Mouse (Mus musculus): ENCODE results near the gene Casp7. TPM values are rescaled to one million over a fixed set of nuclear protein-coding genes. Genes with fewer than 3 reads are reported as not detected.

The Casp7 gene
- polyA plus RNA-seq, 1 experiment from 2014 or later: 26.4 TPM

DNA sequence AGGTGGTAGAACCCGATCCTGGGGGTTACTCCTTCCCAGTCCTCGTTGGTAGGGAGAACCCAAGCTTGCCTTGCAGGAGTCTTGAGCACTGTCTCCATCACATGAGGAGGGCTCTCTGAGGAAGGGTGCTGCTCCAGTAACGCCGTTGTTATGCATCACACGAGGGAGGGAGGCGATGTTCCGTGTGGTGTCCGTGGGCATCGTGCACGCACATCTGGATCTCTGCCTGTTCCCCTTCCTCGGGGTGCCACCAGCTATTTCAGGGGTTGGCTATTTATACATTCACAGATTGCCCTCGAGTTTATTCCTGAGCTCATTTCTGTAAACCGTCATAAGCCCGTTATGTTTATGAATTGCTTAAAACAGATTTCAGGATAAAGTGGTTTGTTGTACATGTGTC, 46.5 kb downstream of the Casp7 start:
- no peak for ATAC-seq (replicated peaks; ENCODE audit: low FRiP score)
- Histone ChIP-seq H3K27ac (ENCODE audit: low read depth, low read length) (no peak overlapping the region), H3K9ac (ENCODE audit: low read depth, low read length) (no peak overlapping the region), H3K4me3 (ENCODE audit: low read depth, low read length) (no peak overlapping the region), H3K36me3 (ENCODE audit: control insufficient read depth, insufficient read depth, low read length) (no peaks in the 10 kb centered on the region), H3K4me1 (replicated peaks; ENCODE audit: control insufficient read depth, insufficient read depth, low read length) (peaks cover 17% of the 10 kb centered on the region), H3K27me3 (replicated peaks; ENCODE audit: control insufficient read depth, insufficient read depth, low read length) (no peaks in the 10 kb centered on the region), H3K4me2 (no peak overlapping the region), H3K9me3 (ENCODE audit: control insufficient read depth, low read length) (no peaks in the 10 kb centered on the region)
- no peak for DNase-seq (ENCODE audit: low spot score)
- 86% methylated on average over 14 of the region's 14 CpGs for WGBS

DNA sequence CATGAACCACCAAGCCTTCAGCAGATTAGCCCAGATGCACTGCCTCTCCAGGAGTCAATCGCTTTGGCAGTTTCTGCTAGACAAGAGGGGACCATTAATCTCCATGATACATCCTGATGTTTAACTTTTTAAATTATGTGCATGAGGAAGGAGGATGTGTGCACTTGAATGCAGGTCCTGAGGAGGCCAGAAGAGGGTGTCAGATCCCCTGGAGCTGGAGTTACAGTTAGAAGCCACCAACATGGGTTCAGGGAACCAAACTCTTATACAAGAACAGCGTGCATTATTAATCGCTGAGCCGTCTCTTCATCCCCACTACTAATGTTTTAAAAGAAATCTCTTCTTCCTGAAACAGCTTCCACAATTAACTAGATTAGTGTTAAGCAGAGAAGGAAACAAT, 51.9 kb downstream of the Casp7 start:
- Histone ChIP-seq H3K9me3 (ENCODE audit: control insufficient read depth, low read length) (no peaks in the 10 kb centered on the region), H3K27me3 (replicated peaks; ENCODE audit: control insufficient read depth, insufficient read depth, low read length) (no peaks in the 10 kb centered on the region), H3K9ac (ENCODE audit: low read depth, low read length) (no peak overlapping the region), H3K36me3 (ENCODE audit: control insufficient read depth, insufficient read depth, low read length) (no peaks in the 10 kb centered on the region), H3K4me2 (no peak overlapping the region), H3K4me1 (replicated peaks; ENCODE audit: control insufficient read depth, insufficient read depth, low read length) (no peaks in the 10 kb centered on the region), H3K27ac (ENCODE audit: low read depth, low read length) (no peak overlapping the region), H3K4me3 (ENCODE audit: low read depth, low read length) (no peak overlapping the region)
- WGBS: 93% methylated on average over 4 of the region's 4 CpGs
- ATAC-seq (replicated peaks; ENCODE audit: low FRiP score): no peak
- no peak for DNase-seq (ENCODE audit: low spot score)

DNA sequence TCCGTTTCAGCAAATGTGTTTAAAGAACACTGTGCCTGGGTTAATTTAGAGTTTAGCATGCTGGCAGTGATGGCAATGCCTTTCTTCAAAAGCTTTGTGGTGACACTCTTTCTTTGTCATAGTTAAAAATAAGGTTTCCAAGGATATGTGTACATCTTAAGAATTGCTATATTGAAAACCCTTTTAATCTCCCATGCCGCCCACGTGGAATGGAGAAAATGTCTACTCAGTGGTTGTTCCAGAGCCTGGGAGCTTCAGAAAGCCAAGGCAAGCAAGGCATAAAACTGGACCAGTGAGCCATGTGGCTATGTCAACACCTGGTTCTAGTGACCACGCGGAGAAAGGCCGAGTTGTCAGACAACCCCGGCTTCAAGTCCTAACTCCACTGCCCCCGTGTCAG, 52.6 kb downstream of the Casp7 start:
- no peak for ATAC-seq (replicated peaks; ENCODE audit: low FRiP score)
- Histone ChIP-seq H3K9me3 (ENCODE audit: control insufficient read depth, low read length) (no peaks in the 10 kb centered on the region), H3K27ac (ENCODE audit: low read depth, low read length) (no peak overlapping the region), H3K4me3 (ENCODE audit: low read depth, low read length) (no peak overlapping the region), H3K36me3 (ENCODE audit: control insufficient read depth, insufficient read depth, low read length) (no peaks in the 10 kb centered on the region), H3K4me1 (replicated peaks; ENCODE audit: control insufficient read depth, insufficient read depth, low read length) (no peaks in the 10 kb centered on the region), H3K4me2 (no peak overlapping the region), H3K27me3 (replicated peaks; ENCODE audit: control insufficient read depth, insufficient read depth, low read length) (no peaks in the 10 kb centered on the region; the same call in 1 of the 2 replicates), H3K9ac (ENCODE audit: low read depth, low read length) (no peak overlapping the region)
- WGBS: 85% methylated on average over 8 of the region's 8 CpGs
- DNase-seq (ENCODE audit: low spot score): no peak

DNA sequence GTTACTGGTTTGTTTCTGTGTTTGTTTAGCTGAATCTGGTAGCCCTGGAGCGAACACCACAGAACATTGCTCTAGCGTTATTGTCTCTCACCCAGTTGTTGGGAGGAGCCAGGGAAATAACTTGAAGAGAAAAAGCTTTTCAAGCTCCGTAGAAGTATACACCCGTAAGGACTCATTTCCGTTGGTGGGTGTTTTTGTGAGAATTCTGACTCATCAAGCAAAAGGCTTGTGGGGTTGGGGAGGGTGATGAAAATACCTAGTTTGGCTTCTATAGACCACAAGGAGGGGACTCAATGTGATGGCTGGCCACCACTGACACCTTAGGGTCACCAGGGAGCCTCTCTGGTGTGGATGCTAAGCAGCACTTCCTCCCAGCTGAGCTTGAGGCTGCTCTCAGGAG, 54.0 kb downstream of the Casp7 start:
- Histone ChIP-seq H3K4me2 (no peak overlapping the region), H3K9ac (ENCODE audit: low read depth, low read length) (no peak overlapping the region), H3K4me3 (ENCODE audit: low read depth, low read length) (no peak overlapping the region), H3K27ac (ENCODE audit: low read depth, low read length) (no peak overlapping the region), H3K4me1 (replicated peaks; ENCODE audit: control insufficient read depth, insufficient read depth, low read length) (no peaks in the 10 kb centered on the region), H3K36me3 (ENCODE audit: control insufficient read depth, insufficient read depth, low read length) (no peaks in the 10 kb centered on the region), H3K27me3 (replicated peaks; ENCODE audit: control insufficient read depth, insufficient read depth, low read length) (no peaks in the 10 kb centered on the region; the same call in 1 of the 2 replicates), H3K9me3 (ENCODE audit: control insufficient read depth, low read length) (no peaks in the 10 kb centered on the region)
- ATAC-seq (replicated peaks; ENCODE audit: low FRiP score) (no peak), DNase-seq (ENCODE audit: low spot score) (no peak)
- WGBS: 77% methylated on average over 5 of the region's 5 CpGs

DNA sequence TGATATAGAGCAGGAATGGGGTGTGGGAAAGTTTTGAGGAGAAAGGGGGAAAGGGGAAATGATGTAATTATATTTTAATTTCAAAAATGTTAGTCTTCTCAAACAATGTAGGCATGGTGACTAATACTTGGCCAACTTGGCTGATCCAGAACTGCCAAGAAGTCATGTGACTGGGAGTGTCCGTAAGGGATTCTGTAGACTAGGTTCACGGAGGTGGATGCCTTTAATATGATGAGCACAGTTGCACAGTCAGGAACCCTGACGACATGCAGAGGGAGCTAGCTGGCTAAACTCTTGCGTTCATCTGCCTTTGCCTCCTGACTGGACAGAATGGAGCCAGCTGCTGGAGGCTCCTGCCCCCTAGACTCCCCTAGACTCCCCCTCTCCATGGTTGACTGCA, 54.9 kb downstream of the Casp7 start:
- ATAC-seq (replicated peaks; ENCODE audit: low FRiP score) (no peak), DNase-seq (ENCODE audit: low spot score) (no peak)
- Histone ChIP-seq H3K27ac (ENCODE audit: low read depth, low read length) (no peak overlapping the region), H3K36me3 (ENCODE audit: control insufficient read depth, insufficient read depth, low read length) (no peaks in the 10 kb centered on the region), H3K9me3 (ENCODE audit: control insufficient read depth, low read length) (no peaks in the 10 kb centered on the region), H3K4me2 (no peak overlapping the region), H3K9ac (ENCODE audit: low read depth, low read length) (no peak overlapping the region), H3K27me3 (replicated peaks; ENCODE audit: control insufficient read depth, insufficient read depth, low read length) (no peaks in the 10 kb centered on the region; the same call in 1 of the 2 replicates), H3K4me1 (replicated peaks; ENCODE audit: control insufficient read depth, insufficient read depth, low read length) (no peaks in the 10 kb centered on the region), H3K4me3 (ENCODE audit: low read depth, low read length) (no peak overlapping the region)
- 72% methylated on average over 4 of the region's 4 CpGs for WGBS

DNA sequence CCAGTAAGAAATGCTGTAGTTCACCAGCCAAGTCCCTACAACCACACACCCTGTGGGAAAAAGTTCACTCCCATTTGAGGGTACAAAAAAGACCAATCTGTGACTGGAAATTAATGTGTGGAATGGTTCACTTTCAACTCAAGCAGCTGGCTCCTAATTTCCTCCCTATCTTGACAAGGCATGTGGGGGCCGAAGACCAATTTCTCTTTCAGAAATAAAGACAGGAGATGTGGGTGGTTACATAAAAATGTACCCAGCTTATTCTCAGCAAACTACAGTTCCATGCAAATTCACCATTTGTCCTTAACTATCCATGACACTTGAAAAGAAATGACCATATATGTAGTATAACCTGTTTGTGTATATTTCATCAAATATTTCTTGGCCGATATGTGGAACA, 55.5 kb downstream of the Casp7 start:
- H3K4me3 ChIP-seq (ENCODE audit: low read depth, low read length): no peak overlapping the region
- no peak overlapping the region for H3K4me2 ChIP-seq
- no peaks in the 10 kb centered on the region for H3K36me3 ChIP-seq (ENCODE audit: control insufficient read depth, insufficient read depth, low read length)
- DNase-seq (ENCODE audit: low spot score) (no peak), ATAC-seq (replicated peaks; ENCODE audit: low FRiP score) (no peak)
- H3K9me3 ChIP-seq (ENCODE audit: control insufficient read depth, low read length): no peaks in the 10 kb centered on the region
- no peaks in the 10 kb centered on the region for H3K4me1 ChIP-seq (replicated peaks; ENCODE audit: control insufficient read depth, insufficient read depth, low read length)
- H3K27me3 ChIP-seq (replicated peaks; ENCODE audit: control insufficient read depth, insufficient read depth, low read length): no peaks in the 10 kb centered on the region; the same call in 1 of the 2 replicates
- H3K9ac ChIP-seq (ENCODE audit: low read depth, low read length): no peak overlapping the region
- H3K27ac ChIP-seq (ENCODE audit: low read depth, low read length): no peak overlapping the region
- WGBS: 80% methylated on average over 2 of the region's 2 CpGs

DNA sequence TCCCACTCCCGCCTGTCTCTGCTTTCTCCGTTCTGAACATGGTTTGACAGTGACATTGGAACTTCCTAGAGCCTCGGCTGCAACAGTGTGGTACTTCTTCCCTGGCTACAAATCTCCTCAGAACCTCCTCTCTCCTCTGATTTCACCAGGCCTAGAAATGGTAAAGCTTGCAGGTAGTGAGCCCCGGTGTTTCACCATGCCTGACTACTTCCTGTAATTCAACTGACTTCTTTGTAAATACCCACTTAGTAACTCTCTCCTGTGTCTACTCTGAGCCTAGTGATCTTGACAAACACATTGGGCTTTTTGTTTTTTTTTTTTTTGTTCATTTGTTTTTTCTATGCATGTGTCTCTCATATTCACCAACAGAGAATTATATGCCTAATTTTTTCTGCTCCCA, 57.9 kb downstream of the Casp7 start:
- ATAC-seq (replicated peaks; ENCODE audit: low FRiP score) (no peak), DNase-seq (ENCODE audit: low spot score) (no peak)
- WGBS: 59% methylated on average over 4 of the region's 4 CpGs
- Histone ChIP-seq H3K27ac (ENCODE audit: low read depth, low read length) (no peak overlapping the region), H3K4me2 (no peak overlapping the region), H3K4me1 (replicated peaks; ENCODE audit: control insufficient read depth, insufficient read depth, low read length) (no peaks in the 10 kb centered on the region), H3K9me3 (ENCODE audit: control insufficient read depth, low read length) (no peaks in the 10 kb centered on the region), H3K4me3 (ENCODE audit: low read depth, low read length) (no peak overlapping the region), H3K27me3 (replicated peaks; ENCODE audit: control insufficient read depth, insufficient read depth, low read length) (no peaks in the 10 kb centered on the region; the same call in 1 of the 2 replicates), H3K36me3 (ENCODE audit: control insufficient read depth, insufficient read depth, low read length) (no peaks in the 10 kb centered on the region), H3K9ac (ENCODE audit: low read depth, low read length) (no peak overlapping the region)

DNA sequence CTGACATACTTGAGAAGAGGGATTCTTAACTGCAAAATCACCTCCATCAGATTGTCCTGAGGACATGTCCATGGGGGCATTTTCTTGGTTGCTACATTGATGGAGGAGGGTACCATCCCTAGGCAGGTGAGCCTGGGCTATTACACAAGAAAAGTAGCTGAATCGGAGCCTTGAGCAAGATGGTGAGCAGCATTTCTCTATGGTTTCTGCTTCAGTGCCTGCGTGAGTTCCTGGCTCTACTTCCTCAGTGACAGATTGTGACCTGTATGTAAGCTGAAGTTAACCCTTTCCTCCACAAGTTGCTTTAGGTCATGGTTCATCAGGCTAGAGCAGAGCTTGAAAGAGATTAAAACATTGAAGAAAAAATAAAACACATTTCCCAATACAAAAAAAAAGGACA, 58.4 kb downstream of the Casp7 start:
- Histone ChIP-seq H3K36me3 (ENCODE audit: control insufficient read depth, insufficient read depth, low read length) (no peaks in the 10 kb centered on the region), H3K27ac (ENCODE audit: low read depth, low read length) (no peak overlapping the region), H3K9me3 (ENCODE audit: control insufficient read depth, low read length) (no peaks in the 10 kb centered on the region), H3K4me1 (replicated peaks; ENCODE audit: control insufficient read depth, insufficient read depth, low read length) (no peaks in the 10 kb centered on the region), H3K27me3 (replicated peaks; ENCODE audit: control insufficient read depth, insufficient read depth, low read length) (no peaks in the 10 kb centered on the region; the same call in 1 of the 2 replicates), H3K4me2 (no peak overlapping the region), H3K4me3 (ENCODE audit: low read depth, low read length) (no peak overlapping the region), H3K9ac (ENCODE audit: low read depth, low read length) (no peak overlapping the region)
- WGBS: 36% methylated on average over 2 of the region's 2 CpGs
- DNase-seq (ENCODE audit: low spot score): no peak
- ATAC-seq (replicated peaks; ENCODE audit: low FRiP score): no peak

DNA sequence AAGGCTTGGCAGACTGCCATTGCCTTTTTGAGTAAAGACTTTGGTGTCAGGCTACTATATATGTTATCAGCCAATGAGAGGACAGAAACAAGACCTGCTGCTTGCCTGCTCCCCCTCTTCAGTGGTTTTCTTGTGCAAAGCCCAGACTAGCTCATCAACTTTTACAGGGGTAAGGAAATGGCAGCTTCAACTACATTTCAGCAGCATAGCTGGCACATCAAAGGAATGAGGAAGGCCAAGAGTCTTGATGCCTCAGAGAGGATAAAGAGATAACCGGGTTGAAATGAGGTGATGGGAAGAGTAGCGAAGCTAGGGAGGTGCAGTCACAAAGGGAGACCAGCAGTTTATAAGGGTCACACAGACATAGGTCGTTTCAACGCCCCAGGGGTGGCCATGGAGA, 60.6 kb downstream of the Casp7 start:
- ATAC-seq (replicated peaks; ENCODE audit: low FRiP score): no peak
- H3K4me3 ChIP-seq (ENCODE audit: low read depth, low read length): no peak overlapping the region
- no peak overlapping the region for H3K4me2 ChIP-seq
- no peak overlapping the region for H3K9ac ChIP-seq (ENCODE audit: low read depth, low read length)
- no peak for DNase-seq (ENCODE audit: low spot score)
- H3K27me3 ChIP-seq (replicated peaks; ENCODE audit: control insufficient read depth, insufficient read depth, low read length): no peaks in the 10 kb centered on the region; the same call in 1 of the 2 replicates
- WGBS: 54% methylated on average over 4 of the region's 4 CpGs
- no peak overlapping the region for H3K27ac ChIP-seq (ENCODE audit: low read depth, low read length)
- H3K9me3 ChIP-seq (ENCODE audit: control insufficient read depth, low read length): no peaks in the 10 kb centered on the region
- H3K4me1 ChIP-seq (replicated peaks; ENCODE audit: control insufficient read depth, insufficient read depth, low read length): no peaks in the 10 kb centered on the region
- H3K36me3 ChIP-seq (ENCODE audit: control insufficient read depth, insufficient read depth, low read length): no peaks in the 10 kb centered on the region
